Mouse (Mus musculus): ENCODE data around the gene A630076J17Rik. TPM values are rescaled to one million over a fixed set of nuclear protein-coding genes. Genes with fewer than 3 reads are reported as not detected.

Gene A630076J17Rik
- polyA plus RNA-seq (2014; fragmentation: Nextera tagmentation; extraction: Ambion mirVana): not detected in 2 replicates

DNA sequence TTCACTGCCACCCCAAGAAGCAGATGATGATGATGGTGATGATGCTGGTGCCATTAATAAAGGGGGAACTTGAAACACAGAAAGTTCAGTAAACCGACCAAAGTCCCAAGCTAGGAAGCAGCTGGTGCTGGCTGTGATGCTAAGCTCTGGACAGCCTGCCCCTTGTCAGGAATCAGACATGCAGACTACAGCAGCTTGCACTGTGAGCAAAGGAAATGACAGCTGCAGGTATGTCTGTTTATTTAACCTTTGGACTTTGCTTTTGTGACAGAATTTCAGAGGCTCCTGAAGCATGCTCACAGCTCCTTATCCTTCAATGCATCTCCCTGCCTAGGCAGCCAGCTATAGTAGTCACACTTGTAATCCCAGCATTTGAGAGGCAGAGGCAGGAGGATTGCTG, at the start of gene A630076J17Rik:
Gene A630076J17Rik (plus strand): TSS at position 88 of the 400 bp plus-strand sequence.
- WGBS (ENCODE audit: insufficient replicate concordance): 27% methylated on average over 1 of the region's 1 CpGs
- H3K27ac ChIP-seq (ENCODE audit: low read depth, low read length): no peak within 1 kb of the TSS
- ATAC-seq (replicated peaks; ENCODE audit: insufficient number of reproducible peaks, low FRiP score, low TSS enrichment): no peak
- 0 out of 2 replicates have a peak, but pooled peaks cover 6% of the 10 kb centered on the region for H3K27me3 ChIP-seq (ENCODE audit: control insufficient read depth, insufficient read depth, low read length)
- H3K9me3 ChIP-seq (replicated peaks; ENCODE audit: control insufficient read depth, low read length): no peaks in the 10 kb centered on the region
- no peak within 1 kb of the TSS for H3K4me2 ChIP-seq
- H3K36me3 ChIP-seq (ENCODE audit: control insufficient read depth, insufficient read depth, low read length): no peaks in the 10 kb centered on the region
- no peak within 1 kb of the TSS for H3K9ac ChIP-seq (ENCODE audit: low read depth, low read length)
- H3K4me3 ChIP-seq (ENCODE audit: low read depth, low read length): no peak within 1 kb of the TSS
- no peaks in the 10 kb centered on the region for H3K4me1 ChIP-seq (ENCODE audit: control insufficient read depth, insufficient read depth, low read length)

GRCm38 (mm10) chr3:107180860-107181259, 49.6 kb upstream of the A630076J17Rik start:
- Histone ChIP-seq H3K9ac (ENCODE audit: low read depth, low read length) (no peak overlapping the region), H3K9me3 (replicated peaks; ENCODE audit: control insufficient read depth, low read length) (no peaks in the 10 kb centered on the region), H3K4me3 (ENCODE audit: low read depth, low read length) (no peak overlapping the region), H3K4me2 (no peak overlapping the region), H3K27ac (ENCODE audit: low read depth, low read length) (no peak overlapping the region), H3K36me3 (ENCODE audit: control insufficient read depth, insufficient read depth, low read length) (no peaks in the 10 kb centered on the region), H3K27me3 (ENCODE audit: control insufficient read depth, insufficient read depth, low read length) (no peaks in the 10 kb centered on the region), H3K4me1 (ENCODE audit: control insufficient read depth, insufficient read depth, low read length) (no peaks in the 10 kb centered on the region)
- no peak for ATAC-seq (replicated peaks; ENCODE audit: insufficient number of reproducible peaks, low FRiP score, low TSS enrichment)
- 61% methylated on average over 2 of the region's 2 CpGs for whole genome bisulfite sequencing (ENCODE audit: insufficient replicate concordance)

- no peak within 1 kb of the TSS for H3K9ac ChIP-seq (ENCODE audit: low read depth, low read length)
- H3K4me2 ChIP-seq: no peak within 1 kb of the TSS
- no peaks in the 10 kb centered on the region for H3K27me3 ChIP-seq (ENCODE audit: control insufficient read depth, insufficient read depth, low read length)
- no peaks in the 10 kb centered on the region for H3K36me3 ChIP-seq (ENCODE audit: control insufficient read depth, insufficient read depth, low read length)
- no peak within 1 kb of the TSS for H3K4me3 ChIP-seq (ENCODE audit: low read depth, low read length)
- no peak for ATAC-seq (replicated peaks; ENCODE audit: insufficient number of reproducible peaks, low FRiP score, low TSS enrichment)
- H3K4me1 ChIP-seq (ENCODE audit: control insufficient read depth, insufficient read depth, low read length): no peaks in the 10 kb centered on the region
- no peaks in the 10 kb centered on the region for H3K9me3 ChIP-seq (replicated peaks; ENCODE audit: control insufficient read depth, low read length)
- no peak within 1 kb of the TSS for H3K27ac ChIP-seq (ENCODE audit: low read depth, low read length)
- WGBS (ENCODE audit: insufficient replicate concordance): 57% methylated on average over 1 of the region's 1 CpGs
These were observed 47.7 kb upstream of the A630076J17Rik start, which contains the start of gene Kcna10 for GRCm38 (mm10) chr3:107182756-107183155. Gene Kcna10, plus strand, starts transcription at chr3:107183056.

DNA sequence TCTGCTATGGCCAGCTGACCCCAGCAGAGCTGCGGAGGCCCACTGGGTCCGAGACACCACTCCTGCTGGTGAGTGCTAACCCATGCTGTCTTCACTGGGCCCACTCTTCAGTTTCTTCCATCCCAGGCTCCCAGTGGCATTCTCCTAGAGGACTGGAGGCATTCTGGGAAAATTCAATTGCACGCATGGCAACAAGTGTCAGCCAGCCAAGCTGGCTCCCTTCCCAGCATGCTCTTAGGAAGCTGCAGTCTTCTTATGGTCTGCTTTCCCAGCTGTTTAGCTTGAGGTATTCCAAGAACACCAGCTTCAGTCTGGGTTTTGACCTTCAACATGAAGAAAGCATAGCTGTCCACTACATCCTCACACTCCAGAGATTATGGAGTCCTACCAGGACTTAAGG, 47.2 kb upstream of the A630076J17Rik start:
- no peak overlapping the region for H3K4me3 ChIP-seq (ENCODE audit: low read depth, low read length)
- H3K27me3 ChIP-seq (ENCODE audit: control insufficient read depth, insufficient read depth, low read length): no peaks in the 10 kb centered on the region
- H3K4me2 ChIP-seq: no peak overlapping the region
- no peaks in the 10 kb centered on the region for H3K9me3 ChIP-seq (replicated peaks; ENCODE audit: control insufficient read depth, low read length)
- 81% methylated on average over 3 of the region's 3 CpGs for WGBS (ENCODE audit: insufficient replicate concordance)
- no peak overlapping the region for H3K27ac ChIP-seq (ENCODE audit: low read depth, low read length)
- no peaks in the 10 kb centered on the region for H3K36me3 ChIP-seq (ENCODE audit: control insufficient read depth, insufficient read depth, low read length)
- no peaks in the 10 kb centered on the region for H3K4me1 ChIP-seq (ENCODE audit: control insufficient read depth, insufficient read depth, low read length)
- no peak for ATAC-seq (replicated peaks; ENCODE audit: insufficient number of reproducible peaks, low FRiP score, low TSS enrichment)
- no peak overlapping the region for H3K9ac ChIP-seq (ENCODE audit: low read depth, low read length)

GRCm38 (mm10) chr3:107185597-107185996, 44.8 kb upstream of the A630076J17Rik start:
- 82% methylated on average over 3 of the region's 3 CpGs for WGBS (ENCODE audit: insufficient replicate concordance)
- H3K9me3 ChIP-seq (replicated peaks; ENCODE audit: control insufficient read depth, low read length): no peaks in the 10 kb centered on the region
- no peak overlapping the region for H3K4me3 ChIP-seq (ENCODE audit: low read depth, low read length)
- ATAC-seq (replicated peaks; ENCODE audit: insufficient number of reproducible peaks, low FRiP score, low TSS enrichment): no peak
- H3K36me3 ChIP-seq (ENCODE audit: control insufficient read depth, insufficient read depth, low read length): no peaks in the 10 kb centered on the region
- H3K9ac ChIP-seq (ENCODE audit: low read depth, low read length): no peak overlapping the region
- no peaks in the 10 kb centered on the region for H3K27me3 ChIP-seq (ENCODE audit: control insufficient read depth, insufficient read depth, low read length)
- H3K4me1 ChIP-seq (ENCODE audit: control insufficient read depth, insufficient read depth, low read length): no peaks in the 10 kb centered on the region
- H3K27ac ChIP-seq (ENCODE audit: low read depth, low read length): no peak overlapping the region
- H3K4me2 ChIP-seq: no peak overlapping the region

DNA sequence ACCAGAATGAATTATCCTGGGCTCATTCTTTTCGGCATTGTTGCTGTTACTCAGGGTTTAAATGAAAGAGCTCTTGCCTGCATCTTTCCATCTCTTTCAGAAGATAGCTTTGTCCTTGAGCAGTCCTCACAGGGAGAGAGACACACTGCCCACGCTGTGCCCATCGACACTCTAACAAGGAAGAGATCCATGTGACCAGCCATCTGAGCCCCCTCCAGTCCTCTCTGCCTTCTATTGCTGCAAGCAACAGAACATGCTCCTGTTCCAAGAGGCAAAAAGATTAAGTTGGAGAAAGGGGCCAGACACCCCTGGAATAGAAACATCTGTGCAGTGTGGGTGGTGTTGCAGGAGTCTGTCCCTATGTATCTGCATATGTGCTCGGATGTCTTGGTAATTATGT, 43.4 kb upstream of the A630076J17Rik start:
- H3K4me2 ChIP-seq: no peak overlapping the region
- H3K27ac ChIP-seq (ENCODE audit: low read depth, low read length): no peak overlapping the region
- no peak for ATAC-seq (replicated peaks; ENCODE audit: insufficient number of reproducible peaks, low FRiP score, low TSS enrichment)
- WGBS (ENCODE audit: insufficient replicate concordance): 76% methylated on average over 4 of the region's 4 CpGs
- no peaks in the 10 kb centered on the region for H3K27me3 ChIP-seq (ENCODE audit: control insufficient read depth, insufficient read depth, low read length)
- H3K36me3 ChIP-seq (ENCODE audit: control insufficient read depth, insufficient read depth, low read length): no peaks in the 10 kb centered on the region
- H3K9ac ChIP-seq (ENCODE audit: low read depth, low read length): no peak overlapping the region
- no peaks in the 10 kb centered on the region for H3K4me1 ChIP-seq (ENCODE audit: control insufficient read depth, insufficient read depth, low read length)
- no peak overlapping the region for H3K4me3 ChIP-seq (ENCODE audit: low read depth, low read length)
- H3K9me3 ChIP-seq (replicated peaks; ENCODE audit: control insufficient read depth, low read length): no peaks in the 10 kb centered on the region

DNA sequence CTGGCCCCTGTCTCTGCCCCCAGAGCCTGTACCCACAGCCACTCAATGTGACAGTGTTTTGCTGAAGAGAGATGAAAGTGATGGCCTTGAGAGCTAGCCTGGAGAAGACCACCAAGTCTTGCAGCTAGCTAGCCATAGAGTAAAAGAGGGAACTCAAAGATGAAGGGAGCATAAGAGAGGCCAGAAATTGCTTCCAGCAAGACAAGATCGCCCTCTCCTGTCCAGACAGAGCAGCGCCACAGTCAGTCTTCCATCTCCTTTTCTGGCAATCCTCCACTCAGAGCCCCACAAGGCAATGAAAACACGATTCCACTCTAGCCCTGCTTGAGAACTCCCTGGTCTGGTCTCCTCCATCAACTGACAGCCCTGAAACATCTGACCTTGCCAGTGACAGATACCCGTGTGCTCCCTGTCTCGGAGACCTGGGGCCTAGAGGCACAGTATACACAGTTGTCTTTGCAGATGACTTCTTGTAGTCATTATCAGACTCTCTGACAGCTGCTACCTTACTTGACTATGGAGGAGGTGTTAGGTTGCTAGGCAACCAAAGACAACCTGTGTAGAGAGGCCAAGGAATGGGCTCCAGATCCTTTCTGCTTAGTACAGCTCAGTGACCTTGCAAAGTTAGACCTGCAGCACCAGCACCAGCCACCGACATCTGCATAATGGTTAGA, 42.1 kb upstream of the A630076J17Rik start:
- 41% methylated on average over 6 of the region's 6 CpGs for WGBS (ENCODE audit: insufficient replicate concordance)
- H3K36me3 ChIP-seq (ENCODE audit: control insufficient read depth, insufficient read depth, low read length): no peaks in the 10 kb centered on the region
- no peaks in the 10 kb centered on the region for H3K9me3 ChIP-seq (replicated peaks; ENCODE audit: control insufficient read depth, low read length)
- H3K27ac ChIP-seq (ENCODE audit: low read depth, low read length): no peak overlapping the region
- no peaks in the 10 kb centered on the region for H3K27me3 ChIP-seq (ENCODE audit: control insufficient read depth, insufficient read depth, low read length)
- no peak for ATAC-seq (replicated peaks; ENCODE audit: insufficient number of reproducible peaks, low FRiP score, low TSS enrichment)
- no peak overlapping the region for H3K9ac ChIP-seq (ENCODE audit: low read depth, low read length)
- no peak overlapping the region for H3K4me2 ChIP-seq
- H3K4me3 ChIP-seq (ENCODE audit: low read depth, low read length): no peak overlapping the region
- H3K4me1 ChIP-seq (ENCODE audit: control insufficient read depth, insufficient read depth, low read length): no peaks in the 10 kb centered on the region

- 40% methylated on average over 9 of the region's 9 CpGs for WGBS (ENCODE audit: insufficient replicate concordance)
- Histone ChIP-seq H3K9ac (ENCODE audit: low read depth, low read length) (no peak overlapping the region), H3K4me3 (ENCODE audit: low read depth, low read length) (no peak overlapping the region), H3K27ac (ENCODE audit: low read depth, low read length) (no peak overlapping the region), H3K36me3 (ENCODE audit: control insufficient read depth, insufficient read depth, low read length) (no peaks in the 10 kb centered on the region), H3K9me3 (replicated peaks; ENCODE audit: control insufficient read depth, low read length) (no peaks in the 10 kb centered on the region), H3K4me1 (ENCODE audit: control insufficient read depth, insufficient read depth, low read length) (no peaks in the 10 kb centered on the region), H3K27me3 (ENCODE audit: control insufficient read depth, insufficient read depth, low read length) (no peaks in the 10 kb centered on the region; the same call in 1 of the 2 replicates), H3K4me2 (no peak overlapping the region)
- ATAC-seq (replicated peaks; ENCODE audit: insufficient number of reproducible peaks, low FRiP score, low TSS enrichment): no peak
These were observed 28.9 kb upstream of the A630076J17Rik start for GRCm38 (mm10) chr3:107201310-107202180.
